Mouse (Mus musculus): Measurements from ENCODE around the gene Ikbke.
"Not testable (repeated sequence)": the region's sequence is repeated elsewhere in the genome, so short reads cannot be mapped to it uniquely, and the experiment has no call there.

Ikbke gene

GRCm38 (mm10) chr1:131279456-131279776, at the start of gene Ikbke:
TSS of gene Ikbke (minus strand) at chr1:131279606.
- no peak for DNase-seq (ENCODE audit: low spot score in 2 of 2)

- not testable (repeated sequence) for DNase-seq (ENCODE audit: low spot score in 2 of 2)
These were observed 49.7 kb upstream of the Ikbke start for GRCm38 (mm10) chr1:131329093-131329492.

- no peak for DNase-seq (ENCODE audit: low spot score in 2 of 2)
These were observed 47.8 kb upstream of the Ikbke start for GRCm38 (mm10) chr1:131327167-131327566.

- no peak for DNase-seq (ENCODE audit: low spot score in 2 of 2)
These were observed 45.5 kb upstream of the Ikbke start for GRCm38 (mm10) chr1:131324816-131325463.

GRCm38 (mm10) chr1:131319598-131320330, 40.4 kb upstream of the Ikbke start:
- no peak for DNase-seq (ENCODE audit: low spot score in 2 of 2)

GRCm38 (mm10) chr1:131318397-131318796, 39.0 kb upstream of the Ikbke start:
- DNase-seq (ENCODE audit: low spot score in 2 of 2) = no peak

GRCm38 (mm10) chr1:131317625-131318024, 38.2 kb upstream of the Ikbke start:
- no peak for DNase-seq (ENCODE audit: low spot score in 2 of 2)

GRCm38 (mm10) chr1:131311284-131311683, 31.9 kb upstream of the Ikbke start:
- DNase-seq (ENCODE audit: low spot score in 2 of 2) = no peak

GRCm38 (mm10) chr1:131310237-131310818, 30.9 kb upstream of the Ikbke start:
- DNase-seq (ENCODE audit: low spot score in 2 of 2) = no peak

GRCm38 (mm10) chr1:131300750-131301149, 21.3 kb upstream of the Ikbke start:
- DNase-seq (ENCODE audit: low spot score in 2 of 2) = no peak

GRCm38 (mm10) chr1:131299788-131300187, 20.4 kb upstream of the Ikbke start:
- DNase-seq (ENCODE audit: low spot score in 2 of 2) = no peak

GRCm38 (mm10) chr1:131299240-131299639, 19.8 kb upstream of the Ikbke start:
- no peak for DNase-seq (ENCODE audit: low spot score in 2 of 2)

- no peak for DNase-seq (ENCODE audit: low spot score in 2 of 2)
These were observed 18.8 kb upstream of the Ikbke start for GRCm38 (mm10) chr1:131298171-131298570.

- no peak for DNase-seq (ENCODE audit: low spot score in 2 of 2)
These were observed 17.3 kb upstream of the Ikbke start for GRCm38 (mm10) chr1:131296726-131297125.

- no peak for DNase-seq (ENCODE audit: low spot score in 2 of 2)
These were observed 15.8 kb upstream of the Ikbke start for GRCm38 (mm10) chr1:131295200-131295599.

GRCm38 (mm10) chr1:131293922-131294250, 14.5 kb upstream of the Ikbke start:
- no peak for DNase-seq (ENCODE audit: low spot score in 2 of 2)

GRCm38 (mm10) chr1:131293221-131293921, 14.0 kb upstream of the Ikbke start:
- no peak for DNase-seq (ENCODE audit: low spot score in 2 of 2)

- DNase-seq (ENCODE audit: low spot score in 2 of 2) = no peak
These were observed 11.2 kb upstream of the Ikbke start for GRCm38 (mm10) chr1:131290648-131291047.

- DNase-seq (ENCODE audit: low spot score in 2 of 2) = no peak
These were observed 9.5 kb upstream of the Ikbke start for GRCm38 (mm10) chr1:131288938-131289337.

- no peak for DNase-seq (ENCODE audit: low spot score in 2 of 2)
These were observed 7.9 kb upstream of the Ikbke start for GRCm38 (mm10) chr1:131287267-131287666.

- no peak for DNase-seq (ENCODE audit: low spot score in 2 of 2)
These were observed 7.4 kb upstream of the Ikbke start for GRCm38 (mm10) chr1:131286803-131287202.

- DNase-seq (ENCODE audit: low spot score in 2 of 2) = no peak
These were observed 5.2 kb upstream of the Ikbke start for GRCm38 (mm10) chr1:131284616-131285015.

- DNase-seq (ENCODE audit: low spot score in 2 of 2) = no peak
These were observed 4.8 kb upstream of the Ikbke start for GRCm38 (mm10) chr1:131284167-131284566.

All from frontal cortex, postnatal 10 days (tissue).